ENCODE assay signal across 8 mouse cellular contexts in genomic region chr9:105010721-105011120, GRCm38 (mm10).
"Had no signal": no experiment of that assay in that cellular context is flagged by ENCODE, and none has a peak within 500 bp of the region (broad histone marks: within the 10 kb centered on the region; RNA-seq: fewer than 3 reads in every experiment).

No protein-coding gene starts in this region.

- DNase-seq: lung, embryonic 14.5 days; lung, postnatal 10 days; lung, postnatal 4 days; midbrain, embryonic 14.5 days; right cerebral cortex, postnatal 4 days; spleen, adult 18-20 months; thymus, adult 2 months; thymus, postnatal 36 days had no signal
